Mouse (Mus musculus) spleen, adult 2 months (tissue): ENCODE data around the gene Gm44579.

Experiments used
- CTCF ChIP-seq: fragments of 200-500 bp; IDR thresholded peaks from 2 replicates; pipeline ENCODE4 v1.5.1; 2011; ENCODE audit warnings: mild to moderate bottlenecking, inconsistent platforms; ENCODE audit not compliant: insufficient read depth, insufficient read length, insufficient replicate concordance; ENCODE audit errors: extremely low read depth
- POLR2A ChIP-seq: fragments of 200-500 bp; IDR thresholded peaks from 2 replicates; pipeline ENCODE4 v1.6.1; 2011; ENCODE audit warnings: low read depth, low read length, inconsistent platforms

- TF ChIP-seq CTCF (no peak), POLR2A (no peak)
Observed at GRCm38 (mm10) chr15:98166963-98167644, 53.7 kb downstream of the Gm44579 start, which contains the start of gene Ccdc184.
